Mouse (Mus musculus) cerebellum, adult 2 months (tissue): ENCODE results near the gene Cdc5l. TPM values are rescaled to one million over a fixed set of nuclear protein-coding genes. Genes with fewer than 3 reads are reported as not detected.

Experiments
- DNase-seq, 2 experiments: peaks; one replicate each; pipeline ENCODE4 v3.0.0; 2021
- H3K27ac ChIP-seq: fragments of 200-500 bp; 2 replicates; pipeline ENCODE4 v1.5.1; 2012; ENCODE audit warnings: low read length, control low read depth, inconsistent platforms; ENCODE audit not compliant: insufficient read depth
- H3K27me3 ChIP-seq: fragments of 200-500 bp; 2 replicates; pipeline ENCODE4 v1.6.1; 2012; ENCODE audit warnings: inconsistent platforms, mild to moderate bottlenecking, low read length, moderate library complexity; ENCODE audit not compliant: control insufficient read depth, insufficient read depth
- H3K4me1 ChIP-seq: fragments of 200-500 bp; 2 replicates; pipeline ENCODE4 v1.6.1; 2011; ENCODE audit warnings: low read length; ENCODE audit not compliant: control insufficient read depth, insufficient read depth
- H3K4me3 ChIP-seq: fragments of 200-500 bp; replicated peaks from 2 replicates; pipeline ENCODE3; 2011; ENCODE audit warnings: mild to moderate bottlenecking, low read depth, low read length, control low read depth; ENCODE audit not compliant: insufficient read depth
- CTCF ChIP-seq: fragments of 200-500 bp; IDR thresholded peaks from 2 replicates; pipeline ENCODE4 v1.5.1; 2011; ENCODE audit warnings: low read depth, mild to moderate bottlenecking, control low read depth, low read length, moderate library complexity, borderline replicate concordance; ENCODE audit not compliant: insufficient read depth
- POLR2A ChIP-seq: fragments of 200-500 bp; IDR thresholded peaks from 2 replicates; pipeline ENCODE4 v1.6.1; 2011; ENCODE audit warnings: low read length, control low read depth, borderline replicate concordance; ENCODE audit not compliant: insufficient read depth
- WGBS: fragments of 180-500 bp; shearing (Covaris S2); methylation state at CpG from one replicate; pipeline ENCODE4 v1.1.7; 2018; 5-methylcytosine and 5-hydroxymethylcytosine counted together
- polyA plus RNA-seq: library from polyadenylated mRNA; depleted of rRNA; stranded (reverse); fragments of >200 nt; gene quantifications from 2 replicates; pipeline ENCODE4 v1.2.3, GENCODE M21; 2012

The Cdc5l gene
- polyA plus RNA-seq, 1 experiment, result 37.7 TPM

GRCm38 (mm10) chr17:45398021-45398420, 35.5 kb downstream of the Cdc5l start:
- 88% methylated on average over 2 of the region's 2 CpGs for WGBS
- TF ChIP-seq CTCF, result no peak
- no peak for TF ChIP-seq POLR2A
- Histone ChIP-seq H3K27ac (no peak overlapping the region), H3K4me3 (no peak overlapping the region), H3K27me3 (no peaks in the 10 kb centered on the region), H3K4me1 (peaks cover 3% of the 10 kb centered on the region; the same call in 1 of the 2 replicates)
- DNase-seq, result no peak

GRCm38 (mm10) chr17:45397541-45397940, 36.0 kb downstream of the Cdc5l start:
- Histone ChIP-seq H3K27me3 (no peaks in the 10 kb centered on the region), H3K4me3 (no peak overlapping the region), H3K4me1 (peaks cover 3% of the 10 kb centered on the region; the same call in 1 of the 2 replicates), H3K27ac (no peak overlapping the region)
- TF ChIP-seq CTCF (no peak), POLR2A (no peak)
- 78% methylated on average over 3 of the region's 3 CpGs for WGBS
- no peak for DNase-seq

GRCm38 (mm10) chr17:45394612-45395011, 38.9 kb downstream of the Cdc5l start:
- 84% methylated on average over 9 of the region's 9 CpGs for WGBS
- no peaks in the 10 kb centered on the region for H3K4me1 ChIP-seq

GRCm38 (mm10) chr17:45393765-45394164, 39.8 kb downstream of the Cdc5l start:
- 77% methylated on average over 3 of the region's 3 CpGs for WGBS
- TF ChIP-seq POLR2A, result no peak
- no peak for TF ChIP-seq CTCF
- H3K4me1 ChIP-seq, result no peaks in the 10 kb centered on the region
- no peaks in the 10 kb centered on the region for H3K27me3 ChIP-seq
- no peak for DNase-seq
- H3K27ac ChIP-seq, result no peak overlapping the region
- no peak overlapping the region for H3K4me3 ChIP-seq

More at GRCm38 (mm10) chr17:45394612-45395011, 38.9 kb downstream of the Cdc5l start:
- H3K27ac ChIP-seq, result no peak overlapping the region
- TF ChIP-seq CTCF (no peak), POLR2A (no peak)
- no peaks in the 10 kb centered on the region for H3K27me3 ChIP-seq
- DNase-seq, result no peak
- H3K4me3 ChIP-seq, result no peak overlapping the region

GRCm38 (mm10) chr17:45389896-45390295, 43.6 kb downstream of the Cdc5l start:
- no peak for DNase-seq
- TF ChIP-seq CTCF (no peak), POLR2A (no peak)
- H3K27ac ChIP-seq, result no peak overlapping the region
- no peaks in the 10 kb centered on the region for H3K27me3 ChIP-seq
- 78% methylated on average over 5 of the region's 5 CpGs for WGBS
- H3K4me3 ChIP-seq, result no peak overlapping the region
- H3K4me1 ChIP-seq, result no peaks in the 10 kb centered on the region

- Histone ChIP-seq H3K4me3 (no peak overlapping the region), H3K27me3 (no peaks in the 10 kb centered on the region), H3K4me1 (no peaks in the 10 kb centered on the region), H3K27ac (no peak overlapping the region)
- TF ChIP-seq CTCF (no peak), POLR2A (no peak)
- 77% methylated on average over 7 of the region's 7 CpGs for WGBS
- no peak for DNase-seq
These were observed 46.6 kb downstream of the Cdc5l start for GRCm38 (mm10) chr17:45386986-45387385.

- no peak for DNase-seq
- no peaks in the 10 kb centered on the region for H3K4me1 ChIP-seq
- H3K27ac ChIP-seq, result no peak overlapping the region
- TF ChIP-seq CTCF (no peak), POLR2A (no peak)
- no peaks in the 10 kb centered on the region for H3K27me3 ChIP-seq
- 92% methylated on average over 3 of the region's 3 CpGs for WGBS
- H3K4me3 ChIP-seq, result no peak overlapping the region
These were observed 50.2 kb downstream of the Cdc5l start for GRCm38 (mm10) chr17:45383305-45383704.

GRCm38 (mm10) chr17:45379271-45379784, 54.2 kb downstream of the Cdc5l start:
- 92% methylated on average over 9 of the region's 9 CpGs for WGBS
- TF ChIP-seq POLR2A, result no peak
- TF ChIP-seq CTCF, result no peak
- no peak for DNase-seq
- no peak overlapping the region for H3K4me3 ChIP-seq
- H3K27me3 ChIP-seq, result no peaks in the 10 kb centered on the region
- no peaks in the 10 kb centered on the region for H3K4me1 ChIP-seq
- H3K27ac ChIP-seq, result no peak overlapping the region
